Mouse (Mus musculus) c-Kit-positive CD71-positive TER-119-positive erythroid progenitor cells, embryonic 14.5 days (primary cell): ENCODE measurements around the gene Amy1.
"Not testable (repeated sequence)": the region's sequence is repeated elsewhere in the genome, so short reads cannot be mapped to it uniquely, and the experiment has no call there.

Experiments used
- DNase-seq: peaks from one replicate; pipeline ENCODE4 v3.0.0-alpha.2; 2013; ENCODE audit warnings: low spot score

Gene Amy1

DNA sequence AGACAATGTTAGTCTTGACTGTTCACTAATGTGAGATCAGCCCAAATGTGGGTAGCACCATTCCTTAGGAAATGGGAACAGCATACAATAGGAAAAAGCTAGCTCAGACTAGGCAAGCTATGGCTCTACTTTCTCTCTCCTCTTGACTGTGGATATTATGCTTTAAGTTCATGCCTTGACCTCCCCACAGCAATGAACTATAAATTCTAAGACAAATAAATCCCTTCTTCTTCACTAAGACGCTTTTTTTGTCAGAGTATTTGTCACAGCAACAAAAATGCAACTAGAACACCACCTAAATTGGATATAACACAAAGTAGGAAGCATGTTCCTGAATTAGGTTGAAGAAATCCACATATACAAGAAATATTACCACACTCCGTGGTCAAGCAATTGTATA, at the start of gene Amy1:
TSS of gene Amy1 (minus strand) at position 101 of the 400 bp plus-strand sequence.
- DNase-seq = no peak

- DNase-seq = no peak
Measured at GRCm38 (mm10) chr3:113654335-113654734, 47.8 kb upstream of the Amy1 start.

GRCm38 (mm10) chr3:113651386-113651785, 44.9 kb upstream of the Amy1 start:
- DNase-seq = not testable (repeated sequence)

DNA sequence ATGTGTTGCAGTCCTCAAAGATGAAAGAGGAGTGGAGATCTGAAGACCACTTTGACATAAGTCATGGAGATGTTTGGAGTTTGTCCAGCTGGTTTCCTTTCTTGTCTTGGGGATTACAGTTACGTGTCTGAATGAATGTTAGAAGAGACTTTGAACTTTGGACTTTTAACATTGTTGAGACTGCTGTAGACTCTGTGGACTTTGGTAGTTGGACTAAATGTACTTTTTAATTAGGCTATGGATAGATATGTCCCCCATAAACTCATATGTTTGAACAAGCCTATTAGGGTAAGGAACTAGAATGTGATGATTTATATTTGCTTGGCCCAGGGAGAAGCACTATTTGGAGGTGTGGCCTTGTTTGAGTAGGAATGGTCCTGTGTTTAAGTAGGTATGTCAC, 33.0 kb upstream of the Amy1 start:
- DNase-seq = no peak

- no peak for DNase-seq
Measured at GRCm38 (mm10) chr3:113634220-113634619, 27.7 kb upstream of the Amy1 start.

DNA sequence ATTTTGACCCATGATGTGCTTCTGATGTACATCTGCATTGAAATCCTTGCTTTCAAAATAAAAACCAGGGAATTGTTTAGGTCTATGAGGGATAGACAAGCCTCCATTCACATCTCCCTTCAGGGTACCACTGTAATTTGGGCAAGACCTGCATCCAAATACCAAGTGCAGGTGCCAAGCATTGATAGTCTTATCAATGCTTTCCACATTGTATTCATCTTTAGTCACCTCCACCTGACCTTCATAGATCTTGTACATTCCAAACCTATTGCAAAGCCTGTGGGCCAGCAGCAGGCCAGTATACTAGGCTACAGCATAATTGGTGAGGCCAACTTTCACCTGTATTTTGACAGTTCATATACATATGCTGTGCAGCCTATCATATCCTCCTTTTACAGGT, 25.1 kb upstream of the Amy1 start:
- DNase-seq = peak; percentile 75

DNA sequence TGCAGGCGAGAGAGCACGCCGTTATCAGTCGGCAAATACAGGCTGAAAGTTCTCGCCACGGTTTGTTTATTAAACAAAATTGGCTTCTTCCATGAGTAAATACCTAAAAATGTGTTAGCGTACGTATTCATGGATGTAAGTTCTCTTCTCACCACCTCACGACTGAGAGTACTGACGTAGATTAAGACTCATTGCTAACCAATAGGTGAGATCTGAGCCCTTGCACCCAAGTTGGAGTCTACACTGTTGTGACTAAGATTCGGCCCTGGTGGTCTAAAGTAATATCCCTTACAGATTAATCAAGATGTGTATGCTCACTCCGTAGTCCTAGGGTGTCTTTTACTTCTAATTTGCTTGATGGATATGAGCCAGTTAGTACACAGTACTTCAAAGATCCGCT, 24.1 kb upstream of the Amy1 start:
- peak; percentile 59 for DNase-seq

DNA sequence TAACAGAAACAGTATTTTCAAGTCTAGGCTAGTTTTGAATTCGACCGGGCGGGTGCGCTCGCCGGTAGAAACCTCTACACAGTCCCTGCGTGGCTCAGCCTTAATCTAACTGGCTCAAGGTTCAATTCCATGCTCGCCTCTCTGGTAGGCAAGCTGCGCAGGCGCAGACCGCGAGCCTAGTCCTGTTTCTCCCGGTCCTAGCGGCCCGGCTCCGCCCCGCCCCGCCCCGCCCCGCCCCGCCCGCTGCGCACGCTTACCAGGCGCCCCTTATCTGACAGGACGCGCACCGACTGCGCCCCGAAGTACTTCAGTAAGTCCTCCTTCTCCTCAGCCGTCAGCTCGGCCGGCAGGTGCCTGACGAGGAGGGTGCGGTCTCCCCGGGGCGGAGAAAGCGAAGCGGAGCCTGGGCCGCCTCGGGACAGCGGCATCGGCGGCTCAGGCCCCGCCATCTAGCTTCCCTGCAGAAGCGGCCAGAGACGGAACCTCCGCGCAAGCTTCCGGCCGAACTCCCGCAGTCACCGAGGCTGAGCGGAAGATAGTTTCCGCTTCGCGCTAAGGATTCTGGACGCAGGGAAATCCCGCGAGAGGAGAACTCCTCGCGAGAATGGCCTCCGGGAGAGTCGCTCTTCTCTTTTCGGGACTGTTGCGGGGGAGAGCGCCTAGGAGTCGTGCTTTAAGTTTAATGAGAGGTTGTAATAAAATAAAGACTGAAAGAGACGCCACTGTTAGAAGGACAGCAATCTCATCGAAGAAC, 23.3 kb upstream of the Amy1 start, which contains the start of gene Rnpc3:
TSS of gene Rnpc3 (minus strand) at position 544 of the 754 bp plus-strand sequence.
- peak; percentile 96 for DNase-seq

DNA sequence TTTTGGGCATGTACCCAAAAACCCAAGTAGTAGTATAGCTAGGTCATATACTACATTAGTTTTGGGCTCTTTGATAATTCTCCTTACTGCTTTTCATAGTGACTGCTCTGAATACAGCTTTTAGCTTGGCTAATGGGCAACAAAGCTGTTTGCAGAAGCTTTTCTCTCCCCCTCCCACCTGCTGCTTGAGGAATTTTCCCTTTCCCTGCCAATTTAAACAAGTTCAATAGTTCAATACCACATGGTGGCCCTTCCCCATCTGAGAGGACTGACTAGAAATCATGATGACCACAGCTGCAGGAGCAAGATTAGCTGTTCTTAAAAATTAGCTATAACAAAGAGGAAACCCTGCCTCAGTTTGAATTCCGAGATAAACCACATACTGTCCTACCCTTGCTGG, 15.7 kb downstream of the Amy1 start:
- no peak for DNase-seq

GRCm38 (mm10) chr3:113574578-113574977, 31.9 kb downstream of the Amy1 start:
- no peak for DNase-seq

- DNase-seq = no peak
Measured at GRCm38 (mm10) chr3:113574138-113574537, 32.4 kb downstream of the Amy1 start.

GRCm38 (mm10) chr3:113572158-113572557, 34.3 kb downstream of the Amy1 start:
- no peak for DNase-seq

GRCm38 (mm10) chr3:113539692-113540091, 66.8 kb downstream of the Amy1 start:
- DNase-seq = no peak

GRCm38 (mm10) chr3:113532328-113532727, 74.2 kb downstream of the Amy1 start, which contains the start of gene Amy2a1:
Gene Amy2a1, minus strand, starts transcription at chr3:113532428.
- not testable (repeated sequence) for DNase-seq
